Mouse (Mus musculus): ENCODE data around the gene Cntnap4. TPM values are rescaled to one million over a fixed set of nuclear protein-coding genes. Genes with fewer than 3 reads are reported as not detected.

Cntnap4 gene
- total and polyA plus RNA-seq, 3 experiments: not detected

- DNase-seq (ENCODE audit: extremely low read depth): no peak
- TF ChIP-seq GABPA (IDR thresholded peaks at IDR 0.05; ENCODE audit: insufficient replicate concordance, low read depth, low read length) (no peak), POLR2A (IDR thresholded peaks at IDR 0.05; ENCODE audit: low read depth, low read length) (no peak), POLR2AphosphoS2 (IDR thresholded peaks at IDR 0.05; ENCODE audit: low read depth, low read length) (no peak), ZC3H11A (IDR thresholded peaks at IDR 0.05; ENCODE audit: low read depth, low read length) (no peak), ETS1 (conservative IDR thresholded peaks at IDR 0.05; ENCODE audit: low read depth, low read length) (no peak), PAX5 (IDR thresholded peaks at IDR 0.05; ENCODE audit: low read length) (no peak), MAX (IDR thresholded peaks at IDR 0.05; ENCODE audit: low read length) (no peak)
- no peaks in the 10 kb centered on the region for H3K79me2 ChIP-seq (replicated peaks; ENCODE audit: control insufficient read depth, extremely low read depth, insufficient read depth, poor library complexity, severe bottlenecking)
- H3K4me2 ChIP-seq (ENCODE audit: insufficient read depth, low read depth, poor library complexity, severe bottlenecking): no peak overlapping the region
- dilution Hi-C loops (cut with MboI; ENCODE audit: extremely low pct_ligation_motif_present, extremely low pct_unique_long_range_greater_than_20kb, low sequenced_read_pairs) (no loop called here), in situ Hi-C loops (cut with MboI; ENCODE audit: low pct_ligation_motif_present, low pct_unique_long_range_greater_than_20kb, low sequenced_read_pairs) (no loop called here)
- H3K27me3 ChIP-seq (replicated peaks): no peaks in the 10 kb centered on the region
- no peak overlapping the region for H3K27ac ChIP-seq (ENCODE audit: insufficient read depth, low read depth)
- H3K4me3 ChIP-seq (replicated peaks in 1 of 3; ENCODE audit: low read depth in 2 of 3, low read length in 2 of 3, poor library complexity in 1 of 3): no peak overlapping the region
- H3K4me1 ChIP-seq (ENCODE audit: control insufficient read depth in 1 of 2, insufficient read depth in 2 of 2): no peaks in the 10 kb centered on the region
- H3K9me3 ChIP-seq (replicated peaks; ENCODE audit: low read length): peaks cover 41% of the 10 kb centered on the region
- no peaks in the 10 kb centered on the region for H3K36me3 ChIP-seq (replicated peaks in 1 of 2; ENCODE audit: control insufficient read depth in 1 of 2, insufficient read depth in 1 of 2, low read length in 1 of 2)
- H3K9ac ChIP-seq (ENCODE audit: insufficient read depth, low read depth): no peak overlapping the region
Observed at GRCm38 (mm10) chr8:112698141-112698540, 128.3 kb downstream of the Cntnap4 start.

GRCm38 (mm10) chr8:112716982-112717381, 147.1 kb downstream of the Cntnap4 start:
- Histone ChIP-seq H3K27me3 (replicated peaks) (no peaks in the 10 kb centered on the region), H3K79me2 (replicated peaks; ENCODE audit: control insufficient read depth, extremely low read depth, insufficient read depth, poor library complexity, severe bottlenecking) (no peaks in the 10 kb centered on the region), H3K36me3 (replicated peaks in 1 of 2; ENCODE audit: control insufficient read depth in 1 of 2, insufficient read depth in 1 of 2, low read length in 1 of 2) (no peaks in the 10 kb centered on the region), H3K4me3 (replicated peaks in 1 of 3; ENCODE audit: low read depth in 2 of 3, low read length in 2 of 3, poor library complexity in 1 of 3) (no peak overlapping the region), H3K9ac (ENCODE audit: insufficient read depth, low read depth) (no peak overlapping the region), H3K9me3 (replicated peaks; ENCODE audit: low read length) (peaks cover 36% of the 10 kb centered on the region), H3K4me1 (ENCODE audit: control insufficient read depth in 1 of 2, insufficient read depth in 2 of 2) (no peaks in the 10 kb centered on the region), H3K4me2 (ENCODE audit: insufficient read depth, low read depth, poor library complexity, severe bottlenecking) (no peak overlapping the region), H3K27ac (ENCODE audit: insufficient read depth, low read depth) (no peak overlapping the region)
- dilution Hi-C loops (cut with MboI; ENCODE audit: extremely low pct_ligation_motif_present, extremely low pct_unique_long_range_greater_than_20kb, low sequenced_read_pairs) (no loop called here), in situ Hi-C loops (cut with MboI; ENCODE audit: low pct_ligation_motif_present, low pct_unique_long_range_greater_than_20kb, low sequenced_read_pairs) (no loop called here)
- DNase-seq (ENCODE audit: extremely low read depth): no peak
- TF ChIP-seq TBP (conservative IDR thresholded peaks at IDR 0.05; ENCODE audit: low read depth, low read length): no peak
- no peak for TF ChIP-seq ZNF384 (IDR thresholded peaks at IDR 0.05; ENCODE audit: low read depth, low read length)
- no peak for TF ChIP-seq SIN3A (IDR thresholded peaks at IDR 0.05; ENCODE audit: low read length)
- no peak for TF ChIP-seq EP300 (IDR thresholded peaks at IDR 0.05; ENCODE audit: low read length)
- TF ChIP-seq MAZ (IDR thresholded peaks at IDR 0.05; ENCODE audit: low read depth, low read length): no peak
- no peak for TF ChIP-seq KAT2A (IDR thresholded peaks at IDR 0.05; ENCODE audit: insufficient replicate concordance, low read length)
- no peak for TF ChIP-seq IRF4 (IDR thresholded peaks at IDR 0.05; ENCODE audit: low read depth, low read length)
- no peak for TF ChIP-seq USF1 (IDR thresholded peaks at IDR 0.05; ENCODE audit: low read depth, low read length)

GRCm38 (mm10) chr8:112724918-112725317, 155.1 kb downstream of the Cntnap4 start:
- Histone ChIP-seq H3K4me2 (ENCODE audit: insufficient read depth, low read depth, poor library complexity, severe bottlenecking) (no peak overlapping the region), H3K9me3 (replicated peaks; ENCODE audit: low read length) (peaks cover 48% of the 10 kb centered on the region), H3K4me3 (replicated peaks in 1 of 3; ENCODE audit: low read depth in 2 of 3, low read length in 2 of 3, poor library complexity in 1 of 3) (no peak overlapping the region), H3K9ac (ENCODE audit: insufficient read depth, low read depth) (no peak overlapping the region), H3K27me3 (replicated peaks) (no peaks in the 10 kb centered on the region), H3K36me3 (replicated peaks in 1 of 2; ENCODE audit: control insufficient read depth in 1 of 2, insufficient read depth in 1 of 2, low read length in 1 of 2) (no peaks in the 10 kb centered on the region), H3K79me2 (replicated peaks; ENCODE audit: control insufficient read depth, extremely low read depth, insufficient read depth, poor library complexity, severe bottlenecking) (no peaks in the 10 kb centered on the region), H3K4me1 (ENCODE audit: control insufficient read depth in 1 of 2, insufficient read depth in 2 of 2) (no peaks in the 10 kb centered on the region), H3K27ac (ENCODE audit: insufficient read depth, low read depth) (no peak overlapping the region)
- in situ Hi-C loops (cut with MboI; ENCODE audit: low pct_ligation_motif_present, low pct_unique_long_range_greater_than_20kb, low sequenced_read_pairs) (no loop called here), dilution Hi-C loops (cut with MboI; ENCODE audit: extremely low pct_ligation_motif_present, extremely low pct_unique_long_range_greater_than_20kb, low sequenced_read_pairs) (no loop called here)
- no peak for TF ChIP-seq ZNF384 (IDR thresholded peaks at IDR 0.05; ENCODE audit: low read depth, low read length)
- no peak for DNase-seq (ENCODE audit: extremely low read depth)
